Mouse (Mus musculus): ENCODE results near the gene Cks1brt.
A peak's percentile ranks its signal among the peaks of the same experiment; 100 is the strongest.
"Not testable (repeated sequence)": the region's sequence is repeated elsewhere in the genome, so short reads cannot be mapped to it uniquely, and the experiment has no call there.

Gene Cks1brt

DNA sequence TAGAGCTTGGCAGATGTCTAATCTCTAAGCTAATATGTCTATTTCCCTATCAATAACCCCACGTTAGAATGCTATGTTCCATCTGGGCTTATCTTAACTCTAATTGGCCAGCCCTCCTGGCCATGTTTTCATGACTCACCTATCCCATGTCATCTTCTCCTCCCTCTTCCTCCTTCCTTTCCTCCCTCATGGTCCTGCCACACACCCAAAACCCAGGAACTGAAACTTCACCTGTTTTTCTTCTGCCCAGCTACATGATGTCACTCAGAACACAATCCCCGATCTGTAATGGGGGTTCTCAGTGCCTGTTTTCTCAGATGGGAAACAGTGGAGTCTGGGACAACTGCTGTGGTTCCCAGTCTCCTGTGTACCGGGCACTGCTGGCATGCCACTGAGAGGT lies at the start of gene Cks1brt:
Gene Cks1brt, plus strand, starts transcription at position 301 of the 400 bp plus-strand sequence.
- no peak for DNase-seq (ENCODE audit: extremely low read depth, low read depth, low spot score)

DNA sequence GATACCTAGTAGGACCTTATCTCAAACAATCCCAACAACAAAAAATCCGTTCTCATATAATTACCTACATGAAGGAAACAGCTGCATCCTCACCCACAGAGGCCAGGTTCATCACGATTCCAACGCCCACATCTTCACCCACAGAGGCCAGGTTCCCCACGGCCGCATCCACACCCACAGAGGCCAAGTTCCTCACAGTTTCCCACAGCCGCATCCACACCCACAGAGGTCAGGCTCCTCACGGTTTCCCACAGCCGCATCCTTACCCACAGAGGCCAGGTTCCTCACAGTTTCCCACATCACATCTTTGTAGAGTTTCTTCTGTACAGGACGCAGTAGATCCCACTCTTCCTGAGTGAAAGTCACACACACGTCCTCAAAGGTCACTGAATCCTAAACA lies 38.5 kb upstream of the Cks1brt start:
- DNase-seq (ENCODE audit: extremely low read depth, low read depth, low spot score): no peak

DNA sequence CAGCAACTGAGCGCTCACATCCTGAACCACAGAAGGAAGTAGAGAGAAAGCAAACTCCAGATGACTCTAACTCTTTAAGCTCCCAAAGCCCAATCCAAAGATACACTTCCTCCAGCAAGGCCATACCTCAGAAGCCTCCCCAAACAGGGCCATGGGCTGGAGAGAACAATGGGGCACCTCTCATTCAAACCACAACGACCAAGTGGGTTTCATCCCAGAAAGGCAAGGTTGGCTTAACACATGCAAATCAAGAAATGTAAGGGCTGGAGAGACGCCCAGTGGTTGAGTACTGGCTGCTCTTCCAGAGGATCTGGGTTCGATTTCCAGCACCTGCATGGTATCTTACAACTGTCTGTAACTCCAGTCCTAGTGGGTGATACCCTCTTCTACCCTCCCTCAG lies 36.2 kb upstream of the Cks1brt start:
- no peak for DNase-seq (ENCODE audit: extremely low read depth, low read depth, low spot score)

DNA sequence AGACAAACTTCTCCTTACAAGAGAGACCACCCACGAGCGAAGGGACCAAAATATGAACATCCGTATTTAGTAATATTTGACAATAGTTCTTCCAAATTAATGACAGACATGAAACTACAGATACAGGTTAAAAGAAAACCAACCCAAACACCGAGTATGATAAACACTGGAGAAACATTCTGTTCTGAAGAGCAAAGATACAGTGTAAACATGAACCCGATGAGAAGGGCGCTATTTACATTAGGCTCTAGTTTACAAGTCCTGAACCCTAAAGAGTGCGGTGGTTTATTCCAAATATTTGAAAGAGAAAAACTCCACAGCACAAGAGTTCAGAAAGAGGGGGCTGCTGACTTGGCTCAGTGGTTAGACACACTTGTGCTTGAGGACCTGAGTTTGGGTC lies 34.7 kb upstream of the Cks1brt start:
- no peak for DNase-seq (ENCODE audit: extremely low read depth, low read depth, low spot score)

DNA sequence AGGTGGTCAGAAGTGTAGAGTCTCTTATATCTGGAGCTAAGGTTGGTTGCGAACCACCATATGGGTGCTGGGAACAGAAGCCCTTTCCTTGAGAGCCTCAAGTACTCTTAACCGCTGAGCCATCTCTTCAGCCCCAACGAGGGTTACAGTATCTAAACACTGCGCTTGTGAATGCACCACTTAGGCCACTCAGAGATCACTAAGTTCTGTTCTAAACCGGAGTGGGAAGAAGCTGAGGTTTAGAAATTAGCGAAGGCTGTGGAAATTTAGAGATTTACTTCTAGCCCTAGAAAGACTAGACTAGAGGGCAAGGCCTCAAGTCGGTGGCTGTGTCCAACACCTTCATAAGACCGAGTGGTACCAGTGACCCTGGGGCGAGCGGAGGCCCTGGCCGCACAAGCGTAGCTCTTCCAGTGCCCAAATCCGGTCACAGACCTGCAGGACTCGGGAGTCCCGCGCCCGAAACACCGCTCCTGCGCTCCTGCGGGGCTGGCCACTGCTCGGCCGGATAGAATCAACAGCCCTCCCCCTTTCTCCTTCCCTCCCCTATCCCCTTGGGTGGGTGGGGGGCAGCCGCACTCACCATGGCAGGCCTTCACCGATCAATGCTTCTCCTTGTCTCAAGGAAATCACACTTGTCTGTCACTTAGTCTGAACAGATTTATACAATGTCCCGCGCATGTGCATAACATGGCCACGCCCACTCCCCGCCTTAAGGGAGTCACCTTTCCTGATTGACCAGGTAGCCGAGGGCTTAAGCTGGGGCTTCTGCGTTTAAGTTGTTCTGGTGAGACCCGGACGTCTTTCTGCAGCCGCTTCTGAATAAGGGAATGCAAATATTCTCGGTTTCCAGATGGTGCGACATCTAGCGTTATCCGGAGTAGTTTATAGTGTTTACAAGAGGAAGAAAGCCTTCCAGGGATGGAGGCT lies 32.4 kb upstream of the Cks1brt start:
- DNase-seq (ENCODE audit: extremely low read depth, low read depth, low spot score): peak; percentile 59

DNA sequence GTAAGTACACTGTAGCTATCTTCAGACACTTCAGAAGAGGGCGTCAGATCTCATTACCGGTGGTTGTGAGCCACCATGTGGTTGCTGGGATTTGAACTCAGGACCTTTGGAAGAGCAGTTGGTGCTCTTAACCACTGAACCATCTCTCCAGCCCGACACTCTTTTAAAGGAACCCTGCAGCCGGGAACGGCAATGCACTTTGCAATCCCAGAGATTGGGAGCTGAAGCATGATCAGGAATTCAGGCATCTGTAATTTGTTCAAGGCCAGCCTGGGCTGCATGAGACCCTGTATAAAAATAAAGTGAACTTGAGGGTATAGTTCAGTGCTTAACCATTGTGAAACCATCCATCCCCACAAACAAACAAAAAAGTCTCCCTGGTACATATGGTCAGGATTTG lies 31.5 kb upstream of the Cks1brt start:
- not testable (repeated sequence) for DNase-seq (ENCODE audit: extremely low read depth, low read depth, low spot score)

DNA sequence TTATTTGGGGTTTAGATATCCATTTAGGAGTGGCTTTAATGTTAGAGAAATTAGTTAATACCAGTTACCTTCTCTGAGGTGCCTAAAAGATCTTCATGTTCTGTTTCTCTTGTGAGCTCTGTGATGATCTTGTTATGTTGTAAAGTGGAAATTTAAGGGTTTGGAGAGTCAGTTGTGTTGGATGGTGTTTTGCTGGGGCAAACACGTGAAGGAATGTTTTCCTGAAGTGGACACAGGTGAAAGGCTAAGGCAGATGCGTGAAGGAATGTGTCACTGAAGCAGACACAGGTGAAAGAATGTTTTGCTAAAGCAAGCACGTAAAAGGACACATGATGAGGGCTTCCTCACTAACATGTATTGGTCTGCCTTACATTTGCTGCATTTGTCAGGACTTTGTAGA lies 28.7 kb upstream of the Cks1brt start, which contains the start of gene Zfp791:
Gene Zfp791, minus strand, starts transcription at position 101 of the 400 bp plus-strand sequence.
- DNase-seq (ENCODE audit: extremely low read depth, low read depth, low spot score): no peak

DNA sequence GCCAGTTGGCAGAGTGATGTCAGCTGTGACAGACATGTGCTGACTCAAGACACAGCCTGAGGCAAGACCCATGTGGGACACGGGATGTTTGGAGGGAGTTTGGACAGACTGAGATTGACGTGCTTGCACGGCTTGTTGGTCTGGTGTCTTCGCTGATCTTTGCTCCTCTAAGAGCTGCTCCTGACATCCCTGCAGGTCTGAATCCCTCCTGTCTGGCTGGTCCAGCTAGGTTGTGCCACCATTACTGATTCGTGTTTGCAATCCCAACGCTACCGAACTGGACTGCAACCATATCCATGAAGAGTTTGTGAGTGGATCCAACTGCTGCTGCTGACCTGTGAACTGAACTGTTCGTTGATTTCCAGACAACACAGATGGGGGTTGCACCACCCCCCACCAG lies 28.0 kb upstream of the Cks1brt start:
- DNase-seq (ENCODE audit: extremely low read depth, low read depth, low spot score): no peak

DNA sequence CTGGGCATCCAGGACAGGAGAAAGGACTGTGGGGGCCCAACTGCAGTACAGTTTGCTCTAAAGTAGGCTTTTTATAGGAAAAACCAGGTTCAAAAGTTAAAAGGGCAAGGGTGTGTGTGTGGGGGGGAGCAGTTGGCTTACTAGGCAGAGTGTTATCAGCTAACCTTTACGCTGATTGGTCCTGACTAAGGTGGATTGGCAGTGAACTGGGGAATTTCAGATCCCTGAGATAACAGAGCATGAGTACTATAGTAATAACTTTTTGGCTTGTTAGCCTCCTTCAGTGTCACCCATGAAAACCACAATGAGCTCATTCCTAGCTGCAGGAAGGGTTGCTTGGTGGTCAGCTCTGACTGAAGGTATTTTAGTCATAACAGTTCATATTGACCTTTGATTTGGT lies 19.4 kb upstream of the Cks1brt start:
- DNase-seq (ENCODE audit: extremely low read depth, low read depth, low spot score): no peak

DNA sequence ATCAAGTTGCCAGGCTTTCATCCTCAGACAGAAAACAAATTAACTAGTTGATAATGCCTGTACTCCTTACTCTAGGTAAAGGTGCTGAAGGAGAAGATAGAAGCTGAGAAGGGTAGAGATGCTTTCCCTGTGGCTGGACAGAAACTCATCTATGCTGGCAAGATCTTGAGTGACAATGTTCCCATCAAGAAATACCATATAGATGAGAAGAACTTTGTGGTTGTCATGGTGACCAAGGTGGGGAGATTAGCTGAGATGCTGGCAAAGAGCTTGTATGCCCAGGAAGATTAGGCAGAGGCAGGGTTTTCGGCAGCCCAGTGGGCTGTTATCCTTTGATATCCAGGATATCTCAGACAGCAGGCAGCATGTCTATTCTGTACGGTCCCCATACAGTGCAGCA lies 16.0 kb upstream of the Cks1brt start:
- DNase-seq (ENCODE audit: extremely low read depth, low read depth, low spot score): not testable (repeated sequence)

DNA sequence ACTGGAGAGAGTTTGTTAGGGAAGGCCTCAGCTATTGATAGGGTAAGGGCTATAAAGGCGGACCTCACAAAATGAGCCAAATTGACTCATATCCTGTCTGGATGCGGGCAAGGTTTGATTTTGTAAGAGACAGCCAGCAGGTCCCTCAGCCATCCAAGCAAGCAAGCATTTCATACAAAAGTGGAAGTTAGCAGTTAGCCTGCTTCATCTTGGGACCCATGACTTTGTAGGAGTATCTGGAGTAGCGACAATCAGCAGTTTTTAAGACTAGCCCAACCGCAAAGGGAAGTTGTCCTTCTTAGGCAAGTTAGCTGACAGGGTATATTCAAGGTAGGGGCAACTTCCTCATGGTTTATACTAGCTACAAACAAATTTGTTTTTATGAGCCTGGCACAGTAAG lies 9.2 kb upstream of the Cks1brt start:
- DNase-seq (ENCODE audit: extremely low read depth, low read depth, low spot score): no peak

DNA sequence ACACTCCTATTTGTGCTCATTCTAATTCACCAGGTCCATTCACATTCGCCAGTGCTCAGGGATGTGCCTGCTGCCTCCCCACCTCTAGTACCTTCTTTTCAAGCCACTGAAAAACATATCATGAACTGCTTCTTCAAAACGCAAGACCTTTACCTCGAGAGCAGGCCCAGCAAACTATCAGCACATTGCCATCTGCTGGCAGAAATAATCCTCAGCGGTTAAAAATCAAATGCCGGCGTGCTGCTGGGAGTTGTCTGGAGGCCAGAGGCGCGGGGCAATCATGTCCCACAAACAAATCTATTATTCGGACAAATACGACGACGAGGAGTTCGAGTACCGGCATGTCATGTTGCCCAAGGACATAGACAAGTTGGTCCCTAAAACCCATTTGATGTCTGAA lies 19.6 kb downstream of the Cks1brt start:
- no peak for DNase-seq (ENCODE audit: extremely low read depth, low read depth, low spot score)

DNA sequence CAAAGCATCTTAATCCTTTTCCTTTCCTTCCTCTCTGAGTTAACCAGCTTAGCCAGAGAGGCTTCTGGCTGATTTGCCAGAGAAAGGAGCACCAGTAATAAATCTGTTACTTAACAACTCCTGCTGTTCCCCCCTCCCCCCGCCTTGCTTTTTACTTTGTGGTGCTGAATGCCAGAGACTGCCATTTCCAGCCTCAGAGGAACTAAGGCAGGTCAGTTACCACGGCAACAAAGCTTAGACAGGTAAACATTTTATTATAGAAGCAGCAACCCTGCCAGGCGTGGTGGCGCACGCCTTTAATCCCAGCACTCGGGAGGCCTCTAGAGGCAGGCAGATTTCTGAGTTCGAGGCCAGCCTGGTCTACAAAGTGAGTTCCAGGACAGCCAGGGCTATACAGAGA lies 24.2 kb downstream of the Cks1brt start:
- no peak for DNase-seq (ENCODE audit: extremely low read depth, low read depth, low spot score)

DNA sequence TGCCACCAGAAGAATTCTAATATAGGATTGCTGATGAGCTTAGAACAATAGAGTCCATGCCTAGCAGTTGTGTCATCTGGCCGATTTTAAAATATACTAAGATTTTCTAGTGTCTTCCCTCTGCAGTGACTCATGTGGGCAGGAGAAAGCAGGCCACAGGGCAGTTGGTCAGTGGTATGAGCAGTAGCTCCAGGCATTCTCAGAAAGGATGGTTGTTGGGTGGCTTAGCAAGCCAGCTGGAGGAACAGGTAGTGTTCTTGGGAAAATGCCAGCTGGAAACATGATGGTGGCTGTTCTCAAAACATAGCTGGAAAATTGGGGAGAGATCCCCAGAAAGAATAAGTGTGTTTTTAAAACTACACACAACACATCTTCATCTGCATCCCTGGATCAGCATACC lies 40.6 kb downstream of the Cks1brt start:
- no peak for DNase-seq (ENCODE audit: extremely low read depth, low read depth, low spot score)

DNA sequence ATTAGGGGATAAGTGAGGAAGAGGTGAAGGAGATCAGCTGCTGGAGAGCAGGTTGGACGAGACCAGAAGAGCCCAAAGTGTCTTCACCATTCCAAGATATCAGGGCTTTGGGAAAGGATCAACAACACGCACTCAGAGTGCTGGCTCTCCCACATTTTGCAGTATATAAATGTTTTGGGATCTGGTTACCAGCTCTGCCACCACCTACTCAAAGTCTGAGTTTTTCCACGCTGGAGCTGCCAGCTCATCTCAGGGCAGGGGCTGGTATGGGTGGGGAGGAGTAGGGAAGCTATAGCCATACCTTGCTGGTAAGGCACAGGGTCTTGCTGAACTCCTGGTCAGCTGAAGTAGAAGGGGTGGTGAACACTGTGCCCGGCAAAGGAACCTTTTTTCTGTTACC lies 68.5 kb downstream of the Cks1brt start:
- DNase-seq (ENCODE audit: extremely low read depth, low read depth, low spot score): no peak

DNA sequence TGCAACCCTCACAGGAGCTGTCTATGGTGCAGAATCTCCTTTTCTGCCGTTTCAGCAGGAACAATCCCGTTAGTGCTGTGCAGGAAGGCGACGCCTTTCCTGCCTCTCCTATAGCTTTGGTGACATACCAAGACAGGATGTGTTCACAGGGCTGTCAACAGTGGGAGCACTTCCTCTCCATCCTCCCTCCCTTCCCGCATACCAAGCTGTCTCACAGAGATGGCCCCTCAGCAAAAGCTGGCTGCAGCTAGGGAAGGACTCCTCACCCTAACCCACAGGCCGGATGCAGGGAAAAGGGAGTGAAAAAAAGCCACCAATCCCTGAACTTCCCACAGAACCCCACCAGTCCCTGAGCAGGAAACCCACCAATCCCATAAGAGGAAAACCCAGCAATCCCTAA lies 69.3 kb downstream of the Cks1brt start:
- DNase-seq (ENCODE audit: extremely low read depth, low read depth, low spot score): no peak

Measured in fat pad, adult 2 months (tissue).